Mouse (Mus musculus) monocyte, adult 5-6 weeks (primary cell): ENCODE data around the gene Cnksr1. TPM values are rescaled to one million over a fixed set of nuclear protein-coding genes. Genes with fewer than 3 reads are reported as not detected.

Source experiments
- ATAC-seq: fragments of 153-309, 156-312 bp; replicated peaks from 2 replicates; pipeline ENCODE4 v1.8.0; 2017; ENCODE audit warnings: mild to moderate bottlenecking; ENCODE audit not compliant: low TSS enrichment, insufficient number of reproducible peaks, severe bottlenecking, poor library complexity, low FRiP score
- total RNA-seq: library from RNA; stranded (forward); fragments of 200-1000, 200-491, 200-594 nt; gene quantifications from 3 replicates; pipeline ENCODE4 v1.2.3, GENCODE M21; 2017

Gene Cnksr1
- total RNA-seq, 1 experiment from 2014 or later, result not detected

GRCm38 (mm10) chr4:134222793-134223600 is 15.2 kb downstream of the Cnksr1 start:
- ATAC-seq, result no peak

DNA sequence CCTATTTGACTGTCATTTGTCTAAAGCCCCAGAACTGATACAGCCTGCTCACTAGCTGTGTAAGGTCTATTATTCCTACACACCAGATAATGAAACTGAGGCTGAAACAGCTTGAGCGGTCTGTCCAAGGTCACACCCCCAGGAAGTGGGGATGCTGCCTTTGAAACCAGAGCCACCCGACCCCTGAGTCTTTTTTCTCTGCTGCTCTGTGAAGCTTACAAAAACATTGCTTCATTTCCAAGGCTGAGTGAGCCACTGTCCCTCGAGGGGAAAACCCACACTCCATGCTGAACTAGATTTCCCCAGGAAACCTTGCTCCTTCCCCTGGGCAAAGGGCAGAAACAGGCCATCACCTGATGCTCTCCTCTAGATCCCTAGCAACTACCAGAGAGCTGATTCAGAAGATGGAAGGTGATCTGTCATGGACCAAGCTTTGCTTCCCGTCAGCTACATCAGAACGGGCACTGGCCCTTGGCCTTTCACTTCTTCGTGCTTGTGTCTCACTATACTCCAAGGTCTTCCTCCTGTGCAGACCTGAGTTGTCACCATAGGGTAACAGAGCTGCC is 31.6 kb downstream of the Cnksr1 start:
- no peak for ATAC-seq

DNA sequence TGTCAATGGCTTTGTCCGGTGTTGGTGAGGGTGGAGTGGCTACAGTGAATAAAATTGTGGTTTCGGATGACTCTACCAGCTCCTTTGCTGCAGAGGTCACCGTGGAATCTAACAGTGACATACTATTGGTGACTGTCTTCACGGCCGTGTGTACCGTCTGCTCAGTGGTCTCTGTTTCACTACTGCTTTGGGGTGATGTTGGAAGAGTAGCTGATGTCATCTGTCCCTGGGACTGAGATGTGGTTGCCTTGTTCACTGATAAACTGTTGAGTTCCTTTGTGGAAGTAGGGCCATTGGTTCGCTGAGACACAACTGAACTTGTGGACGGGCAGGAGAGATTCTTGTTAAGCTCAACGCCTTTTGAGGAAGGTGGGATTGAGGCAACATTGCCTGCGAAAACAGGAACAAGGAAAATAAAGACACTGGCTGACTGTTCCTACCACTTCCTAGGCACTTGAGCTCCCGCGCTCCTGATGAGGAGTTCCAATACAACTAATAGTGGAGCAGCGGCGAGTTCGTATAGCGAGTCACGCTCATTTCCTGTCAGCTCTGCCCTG is 34.8 kb downstream of the Cnksr1 start:
- ATAC-seq, result no peak; the same call in 1 of the 2 replicates

- no peak for ATAC-seq
Measured at GRCm38 (mm10) chr4:134202904-134203303, 35.3 kb downstream of the Cnksr1 start, which contains the start of gene Gm7534. Gene Gm7534, minus strand, starts transcription at chr4:134203004.

DNA sequence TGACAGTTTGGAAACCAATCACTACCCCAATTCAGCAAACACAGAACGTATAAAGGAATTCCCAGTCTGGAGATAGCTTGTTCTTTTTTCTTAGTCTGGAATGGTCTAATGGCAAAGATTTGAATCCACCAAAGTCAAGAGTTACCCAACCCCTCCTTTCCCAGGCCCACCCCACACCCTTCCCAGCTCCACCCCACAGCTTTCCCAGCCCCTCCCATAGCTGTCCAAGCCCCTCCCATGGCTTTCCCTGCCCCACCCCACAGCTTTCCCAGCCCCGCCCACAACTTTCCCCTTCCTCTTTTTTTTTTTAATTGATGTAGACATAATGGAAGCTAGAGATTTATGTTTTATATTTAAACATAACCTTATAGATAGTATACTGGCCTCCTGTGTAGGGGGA is 38.8 kb downstream of the Cnksr1 start:
- ATAC-seq, result no peak

- no peak for ATAC-seq
Measured at GRCm38 (mm10) chr4:134186268-134186667, 51.9 kb downstream of the Cnksr1 start.

DNA sequence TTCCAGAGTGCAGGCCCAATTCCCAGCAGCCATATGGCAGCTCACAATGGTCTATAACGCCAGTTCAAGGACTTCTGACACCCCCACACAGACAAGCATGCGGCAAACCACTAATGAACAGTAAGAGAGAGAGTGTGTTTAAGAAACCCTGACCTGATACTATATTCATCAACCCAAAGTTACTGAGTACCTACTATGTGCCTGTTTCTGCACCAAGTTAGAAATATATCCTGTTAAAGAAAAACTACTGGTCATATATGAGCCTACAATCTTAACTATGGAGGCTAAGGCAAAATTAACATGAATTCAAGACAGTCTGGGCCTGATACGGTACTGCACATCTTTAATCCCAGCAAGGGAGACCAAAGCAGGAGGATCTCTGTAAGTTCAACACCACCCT is 52.6 kb downstream of the Cnksr1 start:
- ATAC-seq, result no peak

GRCm38 (mm10) chr4:134183711-134184110 is 54.5 kb downstream of the Cnksr1 start:
- no peak for ATAC-seq

GRCm38 (mm10) chr4:134181825-134182224 is 56.4 kb downstream of the Cnksr1 start:
- ATAC-seq, result no peak

DNA sequence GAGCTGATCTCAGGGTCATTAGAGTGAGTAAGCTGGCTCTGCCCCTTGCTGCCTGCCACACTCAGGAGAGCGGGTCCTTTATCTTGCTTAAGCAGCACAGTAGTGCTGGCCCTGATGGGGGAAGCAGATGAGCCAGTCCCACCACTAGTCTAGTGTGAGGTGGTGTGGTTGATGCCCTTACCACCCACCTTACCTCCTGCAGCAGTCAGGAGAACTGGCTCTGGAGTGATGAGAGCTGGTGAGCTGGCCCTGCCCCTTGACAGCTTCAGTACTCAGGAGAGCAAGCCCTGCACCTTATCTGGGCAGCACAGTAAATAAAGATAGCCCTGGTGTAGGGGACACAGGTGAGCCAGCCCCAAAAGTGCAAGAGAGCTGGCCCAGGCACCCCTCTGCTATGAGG is 57.1 kb downstream of the Cnksr1 start:
- no peak; the same call in 1 of the 2 replicates for ATAC-seq

Other genes starting within 250 kb of the Cnksr1 start
- gene Dhdds, start 237.5 kb downstream of the Cnksr1 start, total RNA-seq, result 11.2 to 17.2 TPM (median 16.3 TPM) in 3 replicates
- 0.19 TPM in 1 of 3 replicates, not detected in the others for gene Lin28a, start 219.6 kb downstream of the Cnksr1 start, total RNA-seq
- 0.64 TPM in 1 of 3 replicates, not detected in the others for gene Zfp683, start 184.6 kb downstream of the Cnksr1 start, total RNA-seq
- gene Crybg2, start 177.6 kb downstream of the Cnksr1 start, total RNA-seq, result 0.48 to 3.1 TPM (median 0.64 TPM) in 3 replicates
- 1,277 to 1,906 TPM (median 1,626 TPM) in 3 replicates for gene Cd52, start 143.3 kb downstream of the Cnksr1 start, total RNA-seq
- gene Ubxn11, start 135.8 kb downstream of the Cnksr1 start, total RNA-seq, result 8.5 to 13.7 TPM (median 10.6 TPM) in 3 replicates
- 320 to 400 TPM (median 328 TPM) in 3 replicates for gene Sh3bgrl3, start 109.6 kb downstream of the Cnksr1 start, total RNA-seq
- gene Cep85, start 51.3 kb downstream of the Cnksr1 start, total RNA-seq, result 21.6 to 36.1 TPM (median 24.2 TPM) in 3 replicates
- not detected in 3 replicates for gene Gm7534, start 35.4 kb downstream of the Cnksr1 start, total RNA-seq
- gene Catsper4, start 11.0 kb downstream of the Cnksr1 start, total RNA-seq, result not detected in 3 replicates
- 1.4 TPM in 1 of 3 replicates, not detected in the others for gene E130218I03Rik, start 5.3 kb upstream of the Cnksr1 start, total RNA-seq
- gene Zfp593, start 7.2 kb upstream of the Cnksr1 start, total RNA-seq, result 2.8 to 8.7 TPM (median 6.0 TPM) in 3 replicates
- not detected in 3 replicates for gene Gm30191, start 8.5 kb upstream of the Cnksr1 start, total RNA-seq
- not detected in 3 replicates for gene Grrp1, start 15.7 kb upstream of the Cnksr1 start, total RNA-seq
- 14.7 to 25.2 TPM (median 21.5 TPM) in 3 replicates for gene Pdik1l, start 49.5 kb upstream of the Cnksr1 start, total RNA-seq
- gene Trim63, start 76.7 kb upstream of the Cnksr1 start, total RNA-seq, result not detected in 3 replicates
- gene Slc30a2, start 104.8 kb upstream of the Cnksr1 start, total RNA-seq, result not detected in 3 replicates
- 0.29 TPM in 1 of 3 replicates, not detected in the others for gene Extl1, start 145.5 kb upstream of the Cnksr1 start, total RNA-seq
- 0.64 to 3.8 TPM (median 1.5 TPM) in 3 replicates for gene Pafah2, start 157.9 kb upstream of the Cnksr1 start, total RNA-seq
- 17.1 to 48.5 TPM (median 25.0 TPM) in 3 replicates for gene Stmn1, start 229.9 kb upstream of the Cnksr1 start, total RNA-seq